Mouse (Mus musculus) left cerebral cortex, adult 11 months (tissue): ENCODE results near the gene Zfp790.
A peak's percentile ranks its signal among the peaks of the same experiment; 100 is the strongest.

ENCODE experiments used
- DNase-seq: peaks from one replicate; pipeline ENCODE4 v3.0.0; 2022; ENCODE audit warnings: low spot score

The Zfp790 gene

GRCm38 (mm10) chr7:29815910-29816429, at the start of gene Zfp790:
Gene Zfp790 (plus strand): TSS chr7:29816114.
- peak; percentile 89 for DNase-seq

GRCm38 (mm10) chr7:29767058-29767686, 48.7 kb upstream of the Zfp790 start:
- DNase-seq: peak; percentile 77

GRCm38 (mm10) chr7:29768090-29768900, 47.6 kb upstream of the Zfp790 start, which contains the start of gene Zfp84:
Gene Zfp84 (plus strand): TSS chr7:29768552.
- peak; percentile 90 for DNase-seq

- DNase-seq: no peak
These were observed 46.9 kb upstream of the Zfp790 start for GRCm38 (mm10) chr7:29768980-29769379.

- DNase-seq: no peak
These were observed 42.4 kb upstream of the Zfp790 start for GRCm38 (mm10) chr7:29773503-29773902.

- DNase-seq: no peak
These were observed 41.5 kb upstream of the Zfp790 start for GRCm38 (mm10) chr7:29774371-29774770.

GRCm38 (mm10) chr7:29776568-29776967, 39.3 kb upstream of the Zfp790 start:
- no peak for DNase-seq

- DNase-seq: no peak
These were observed 38.5 kb upstream of the Zfp790 start for GRCm38 (mm10) chr7:29777372-29777771.

GRCm38 (mm10) chr7:29783871-29784551, 31.9 kb upstream of the Zfp790 start, which contains the start of gene Zfp30:
Gene Zfp30 (plus strand): TSS chr7:29783998.
- peak; percentile 72 for DNase-seq

- DNase-seq: no peak
These were observed 30.9 kb upstream of the Zfp790 start for GRCm38 (mm10) chr7:29785023-29785422.

GRCm38 (mm10) chr7:29785888-29786287, 30.0 kb upstream of the Zfp790 start:
- no peak for DNase-seq

- no peak for DNase-seq
These were observed 23.0 kb upstream of the Zfp790 start for GRCm38 (mm10) chr7:29792906-29793305.

- no peak for DNase-seq
These were observed 8.9 kb upstream of the Zfp790 start for GRCm38 (mm10) chr7:29807046-29807445.

GRCm38 (mm10) chr7:29812244-29812643, 3.7 kb upstream of the Zfp790 start:
- DNase-seq: no peak

GRCm38 (mm10) chr7:29814381-29814780, 1.5 kb upstream of the Zfp790 start:
- DNase-seq: no peak

- no peak for DNase-seq
These were observed 691 bp upstream of the Zfp790 start for GRCm38 (mm10) chr7:29815061-29815784.

- DNase-seq: peak; percentile 72
These were observed 2.8 kb downstream of the Zfp790 start for GRCm38 (mm10) chr7:29818619-29819254.

- no peak for DNase-seq
These were observed 12.1 kb downstream of the Zfp790 start for GRCm38 (mm10) chr7:29828001-29828400.

GRCm38 (mm10) chr7:29829804-29830203, 13.9 kb downstream of the Zfp790 start:
- no peak for DNase-seq

- no peak for DNase-seq
These were observed 20.9 kb downstream of the Zfp790 start for GRCm38 (mm10) chr7:29836816-29837215.

- no peak for DNase-seq
These were observed 23.3 kb downstream of the Zfp790 start for GRCm38 (mm10) chr7:29839256-29839655.
